24 mouse cellular contexts compared by ENCODE assay signal in the genomic region with DNA sequence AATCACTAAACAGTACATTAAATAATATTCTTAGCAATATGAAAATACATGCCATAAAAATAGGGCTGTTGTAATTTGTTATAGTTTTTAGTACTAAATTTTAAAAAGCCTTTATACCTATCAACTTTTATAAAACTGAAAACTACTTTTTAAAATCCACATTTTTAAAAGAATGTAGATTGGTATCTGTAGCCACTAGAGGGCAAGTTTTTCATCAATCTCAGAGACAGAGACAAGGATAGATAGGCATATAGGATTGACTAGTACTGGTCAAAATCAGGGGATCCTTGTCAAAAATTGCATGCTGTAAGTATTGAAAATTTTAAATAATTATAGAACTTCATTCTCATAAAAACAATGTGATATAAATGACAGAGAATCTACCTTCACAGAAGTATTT.
DNase-seq lines count a peak whose midpoint lies in the region; ATAC-seq and TF ChIP-seq lines count a peak whose summit lies in the region.
"Had no signal": no experiment of that assay in that cellular context is flagged by ENCODE, and none has a peak within 500 bp of the region (broad histone marks: within the 10 kb centered on the region; RNA-seq: fewer than 3 reads in every experiment).

No protein-coding gene starts in this region.

- H3K9ac ChIP-seq in forebrain, postnatal 0 days: no peak overlapping the region
- no peak overlapping the region for H3K9ac ChIP-seq in forebrain, embryonic 16.5 days (replicated peaks; ENCODE audit: low read depth, low read length)
- H3K9ac ChIP-seq in midbrain, postnatal 0 days (replicated peaks; ENCODE audit: low read length, poor library complexity, severe bottlenecking): no peak overlapping the region
- H3K9ac ChIP-seq: embryonic facial prominence, embryonic 13.5 days; forebrain, embryonic 12.5 days; hindbrain, embryonic 13.5 days had no signal

- H3K4me2 ChIP-seq in forebrain, postnatal 0 days (ENCODE audit: low read depth): no peak overlapping the region
- no peak overlapping the region for H3K4me2 ChIP-seq in forebrain, embryonic 16.5 days (ENCODE audit: low read length)
- H3K4me2 ChIP-seq in midbrain, postnatal 0 days (ENCODE audit: low read depth, low read length, poor library complexity, severe bottlenecking): no peak overlapping the region
- H3K4me2 ChIP-seq: embryonic facial prominence, embryonic 13.5 days; forebrain, embryonic 12.5 days; heart, embryonic 11.5 days; hindbrain, embryonic 13.5 days had no signal

- H3K4me3 ChIP-seq in forebrain, postnatal 0 days (ENCODE audit: low read depth, low read length): no peak overlapping the region
- H3K4me3 ChIP-seq in forebrain, embryonic 16.5 days (replicated peaks; ENCODE audit: low read length): no peak overlapping the region
- no peak overlapping the region for H3K4me3 ChIP-seq in layer of hippocampus, adult 2 months
- H3K4me3 ChIP-seq in midbrain, postnatal 0 days (ENCODE audit: low read depth, low read length): no peak overlapping the region
- H3K4me3 ChIP-seq in midbrain, embryonic 10.5 days: no peak overlapping the region
- H3K4me3 ChIP-seq: embryonic facial prominence, embryonic 10.5 days; embryonic facial prominence, embryonic 13.5 days; erythroblast, embryonic 14.5 days; forebrain, embryonic 12.5 days; hindbrain, embryonic 10.5 days; hindbrain, embryonic 13.5 days had no signal

- TF ChIP-seq CTCF in forebrain, postnatal 0 days (IDR thresholded peaks at IDR 0.05; ENCODE audit: low read depth): peak; percentile 27; the same call in 1 of the 2 replicates
- TF ChIP-seq CTCF in layer of hippocampus, adult 2 months (conservative IDR thresholded peaks at IDR 0.05): peak; percentile 74
- peak; percentile 49 for TF ChIP-seq CTCF in midbrain, postnatal 0 days (IDR thresholded peaks at IDR 0.05)

- no peaks in the 10 kb centered on the region for H3K27me3 ChIP-seq in forebrain, postnatal 0 days (ENCODE audit: insufficient read depth, low read length)
- no peaks in the 10 kb centered on the region for H3K27me3 ChIP-seq in forebrain, embryonic 16.5 days (replicated peaks; ENCODE audit: control insufficient read depth, insufficient read depth, low read length)
- no peaks in the 10 kb centered on the region for H3K27me3 ChIP-seq in midbrain, postnatal 0 days (ENCODE audit: insufficient read depth, low read length)
- no peaks in the 10 kb centered on the region for H3K27me3 ChIP-seq in midbrain, embryonic 10.5 days (ENCODE audit: low read depth, poor library complexity, severe bottlenecking)
- H3K27me3 ChIP-seq: embryonic facial prominence, embryonic 13.5 days; forebrain, embryonic 12.5 days; hindbrain, embryonic 13.5 days had no signal

- no peaks in the 10 kb centered on the region for H3K9me3 ChIP-seq in forebrain, postnatal 0 days (ENCODE audit: low read length)
- H3K9me3 ChIP-seq in forebrain, embryonic 16.5 days (ENCODE audit: control insufficient read depth, low read length): no peaks in the 10 kb centered on the region
- H3K9me3 ChIP-seq in midbrain, postnatal 0 days (ENCODE audit: low read length): no peaks in the 10 kb centered on the region
- H3K9me3 ChIP-seq in midbrain, embryonic 10.5 days (replicated peaks): no peaks in the 10 kb centered on the region
- H3K9me3 ChIP-seq: embryonic facial prominence, embryonic 10.5 days; embryonic facial prominence, embryonic 13.5 days; forebrain, embryonic 12.5 days; hindbrain, embryonic 10.5 days; hindbrain, embryonic 13.5 days had no signal

- H3K36me3 ChIP-seq in forebrain, postnatal 0 days (ENCODE audit: insufficient read depth): no peaks in the 10 kb centered on the region
- no peaks in the 10 kb centered on the region for H3K36me3 ChIP-seq in forebrain, embryonic 16.5 days (ENCODE audit: control insufficient read depth, insufficient read depth)
- H3K36me3 ChIP-seq in midbrain, postnatal 0 days (ENCODE audit: insufficient read depth, low read length): no peaks in the 10 kb centered on the region
- no peaks in the 10 kb centered on the region for H3K36me3 ChIP-seq in midbrain, embryonic 10.5 days
- H3K36me3 ChIP-seq: embryonic facial prominence, embryonic 10.5 days; embryonic facial prominence, embryonic 13.5 days; forebrain, embryonic 12.5 days; hindbrain, embryonic 10.5 days; hindbrain, embryonic 13.5 days had no signal

- no peak overlapping the region for H3K27ac ChIP-seq in forebrain, postnatal 0 days (ENCODE audit: low read depth, low read length)
- no peak overlapping the region for H3K27ac ChIP-seq in forebrain, embryonic 16.5 days (ENCODE audit: low read length)
- H3K27ac ChIP-seq in layer of hippocampus, adult 2 months: no peak overlapping the region
- no peak overlapping the region for H3K27ac ChIP-seq in midbrain, postnatal 0 days (ENCODE audit: low read depth, low read length)
- H3K27ac ChIP-seq in midbrain, embryonic 10.5 days (replicated peaks): no peak overlapping the region
- H3K27ac ChIP-seq: embryonic facial prominence, embryonic 10.5 days; embryonic facial prominence, embryonic 13.5 days; forebrain, embryonic 12.5 days; hindbrain, embryonic 10.5 days; hindbrain, embryonic 13.5 days had no signal

- DNase-seq in forebrain, postnatal 0 days: no peak
- DNase-seq in layer of hippocampus, adult 2 months (ENCODE audit: low spot score in 2 of 2): no peak
- no peak for DNase-seq in layer of hippocampus, postnatal 36 days
- no peak for DNase-seq in midbrain, postnatal 0 days (ENCODE audit: low spot score)
- no peak for DNase-seq in midbrain, embryonic 10.5 days (ENCODE audit: low spot score)
- DNase-seq in thymus, postnatal 36 days: no peak
- DNase-seq: adrenal gland, adult 2 months; adrenal gland, postnatal 14 days; B cell, adult 2 months; cerebellum, adult 11 months; cerebellum, adult 2 months; cerebellum, adult 9-11 months; cerebellum, postnatal 36 days; embryo, embryonic 11 days; gastrocnemius, postnatal 10 days; gastrocnemius, postnatal 36 days had no signal

- ATAC-seq in forebrain, postnatal 0 days: no peak
- no peak for ATAC-seq in forebrain, embryonic 16.5 days
- ATAC-seq in midbrain, postnatal 0 days (ENCODE audit: low FRiP score): no peak

- no peaks in the 10 kb centered on the region for H3K4me1 ChIP-seq in forebrain, postnatal 0 days (ENCODE audit: insufficient read depth)
- no peaks in the 10 kb centered on the region for H3K4me1 ChIP-seq in forebrain, embryonic 16.5 days (replicated peaks; ENCODE audit: control insufficient read depth, insufficient read depth, low read length)
- H3K4me1 ChIP-seq in midbrain, postnatal 0 days (ENCODE audit: insufficient read depth, low read length): no peaks in the 10 kb centered on the region
- H3K4me1 ChIP-seq in midbrain, embryonic 10.5 days: peaks cover 8% of the 10 kb centered on the region
- H3K4me1 ChIP-seq: embryonic facial prominence, embryonic 13.5 days; hindbrain, embryonic 10.5 days; hindbrain, embryonic 13.5 days had no signal
